Mouse (Mus musculus) CH12.LX (cell line): ENCODE results near the gene Rdm1.
"Not testable (repeated sequence)": the region's sequence is repeated elsewhere in the genome, so short reads cannot be mapped to it uniquely, and the experiment has no call there.

Experiments used
- CTCF ChIP-seq, 2 experiments: IDR thresholded peaks in 1 of 2; conservative IDR thresholded peaks in 1 of 2; 2 replicates each; pipeline ENCODE4 v1.5.1; 2011 to 2012; ENCODE audit warnings: low read depth in 2 of 2, low read length in 2 of 2, improper control_type of control experiment in 1 of 2, inconsistent platforms in 1 of 2, mild to moderate bottlenecking in 1 of 2, moderate library complexity in 1 of 2
- HCFC1 ChIP-seq: IDR thresholded peaks from 2 replicates; pipeline ENCODE4 v1.6.1; 2012; ENCODE audit warnings: low read depth, mild to moderate bottlenecking, inconsistent platforms, low read length, improper control_type of control experiment
- SMC3 ChIP-seq: IDR thresholded peaks from 2 replicates; pipeline ENCODE4 v1.6.1; 2011; ENCODE audit warnings: low read depth, low read length, improper control_type of control experiment

DNA sequence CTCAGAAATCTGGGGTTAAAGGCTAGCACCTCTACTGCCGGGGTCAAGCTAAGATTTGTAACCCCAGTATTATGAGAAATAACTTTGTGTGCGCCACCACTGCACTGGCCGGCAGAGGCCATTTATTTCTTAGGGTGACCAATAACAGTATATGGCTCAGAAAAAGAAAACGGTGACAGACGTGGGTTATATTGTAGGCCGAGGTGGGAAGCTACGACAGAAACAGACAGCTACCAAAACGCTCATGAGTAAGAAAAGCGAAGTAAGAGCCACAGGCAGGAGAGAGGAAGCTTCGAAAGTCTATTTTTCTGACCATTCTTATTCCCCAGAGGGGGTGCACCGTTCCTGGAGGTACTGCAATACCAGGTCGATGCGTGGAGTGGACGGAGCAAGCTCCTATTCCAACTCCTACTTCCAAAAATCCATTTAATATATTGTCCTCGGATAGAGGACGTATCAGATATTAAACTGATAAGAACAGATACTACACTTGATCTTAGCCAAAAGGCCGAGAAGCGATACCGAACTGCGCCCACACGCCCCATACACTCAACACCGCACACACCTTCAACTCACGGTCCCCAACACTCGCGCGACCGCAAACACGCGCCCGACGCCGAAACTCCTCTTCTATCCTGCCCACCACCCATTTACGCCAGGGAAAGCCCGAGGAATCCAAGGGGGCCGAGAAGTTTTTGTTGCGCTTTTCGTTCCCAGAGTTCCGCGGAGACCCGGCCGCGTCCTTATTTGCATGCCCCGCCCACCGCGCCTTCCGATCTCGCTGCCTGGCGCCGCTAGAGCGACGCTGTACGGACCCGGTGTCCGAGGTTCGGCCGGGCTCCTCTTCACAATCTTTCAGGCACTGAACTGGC lies 18.7 kb downstream of the Rdm1 start:
- not testable (repeated sequence) for TF ChIP-seq SMC3; CTCF (conservative IDR thresholded peaks at IDR 0.05 in 1 of 2, IDR thresholded peaks at IDR 0.05 in 1 of 2; ENCODE audit: low read depth in 2 of 2, low read length in 2 of 2)
- peak; percentile 65 for TF ChIP-seq HCFC1
